Mouse (Mus musculus): ENCODE measurements around the gene Ahrr.

GRCm38 (mm10) chr13:74314616-74315015 lies 22.5 kb upstream of the Ahrr start:
- no peak for TF ChIP-seq TAL1 (IDR thresholded peaks at IDR 0.05; ENCODE audit: low read length)
- TF ChIP-seq GATA1 (IDR thresholded peaks at IDR 0.05; ENCODE audit: low read length) = no peak

Data from erythroblast, embryonic 14.5 days (primary cell).